9 mouse cellular contexts compared by ENCODE assay signal in the genomic region with DNA sequence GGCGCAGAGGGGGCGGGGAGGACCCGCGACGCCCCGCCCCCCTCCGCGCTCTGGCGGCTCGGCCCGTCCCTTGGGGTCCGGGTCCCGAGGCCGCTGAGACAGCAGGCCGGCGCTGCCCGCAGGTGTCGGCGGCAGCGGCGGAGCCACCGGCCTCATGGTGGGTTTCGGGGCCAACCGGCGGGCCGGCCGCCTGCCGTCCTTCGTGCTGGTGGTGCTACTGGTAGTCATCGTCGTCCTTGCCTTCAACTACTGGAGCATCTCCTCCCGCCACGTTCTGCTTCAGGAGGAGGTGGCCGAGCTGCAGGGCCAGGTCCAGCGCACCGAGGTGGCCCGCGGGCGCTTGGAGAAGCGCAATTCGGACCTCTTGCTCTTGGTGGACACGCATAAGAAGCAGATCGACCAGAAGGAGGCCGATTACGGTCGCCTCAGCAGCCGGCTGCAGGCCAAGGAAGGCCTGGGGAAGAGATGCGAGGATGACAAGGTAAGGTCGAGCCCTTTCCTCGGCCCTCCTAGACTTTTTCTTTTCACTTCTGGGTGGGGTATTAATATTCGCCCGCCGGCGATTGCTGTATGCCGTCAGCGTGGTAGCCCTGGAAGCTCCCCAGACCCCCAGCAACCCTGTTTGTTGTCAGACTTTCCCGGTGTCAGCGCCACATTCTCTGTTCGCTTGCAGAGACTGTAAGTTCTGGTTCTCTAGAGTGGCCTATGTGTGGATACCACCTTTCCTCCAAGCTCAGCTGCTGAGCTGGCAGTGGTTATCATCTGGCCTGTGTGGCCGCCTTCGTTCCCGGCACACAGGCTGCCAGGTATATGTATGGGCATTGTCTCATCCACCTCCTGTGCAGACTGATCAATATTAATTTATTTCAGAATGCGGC. TPM values are rescaled to one million over a fixed set of nuclear protein-coding genes. Genes with fewer than 3 reads are reported as not detected.
DNase-seq lines count a peak whose midpoint lies in the region; ATAC-seq and TF ChIP-seq lines count a peak whose summit lies in the region.
"Had no signal": no experiment of that assay in that cellular context is flagged by ENCODE, and none has a peak within 500 bp of the region (broad histone marks: within the 10 kb centered on the region; RNA-seq: fewer than 3 reads in every experiment).

No protein-coding gene starts in this region.

- H3K9me3 ChIP-seq in kidney, embryonic 16.5 days (ENCODE audit: low read length): no peaks in the 10 kb centered on the region
- H3K9me3 ChIP-seq in lung, postnatal 0 days (ENCODE audit: low read length): no peaks in the 10 kb centered on the region
- H3K9me3 ChIP-seq in stomach, postnatal 0 days (ENCODE audit: control insufficient read depth, low read length): no peaks in the 10 kb centered on the region

- TF ChIP-seq CTCF in C2C12 (IDR thresholded peaks at IDR 0.05; ENCODE audit: control insufficient read depth, insufficient read depth, insufficient read length): no peak
- TF ChIP-seq CTCF in lung, postnatal 0 days (IDR thresholded peaks at IDR 0.05): no peak; the same call in 1 of the 2 replicates
- TF ChIP-seq CTCF in stomach, postnatal 0 days (IDR thresholded peaks at IDR 0.05; ENCODE audit: low read depth): no peak

- peak; percentile 71 for ATAC-seq in kidney, embryonic 16.5 days (ENCODE audit: low FRiP score, low TSS enrichment)
- peak; percentile 46 for ATAC-seq in lung, postnatal 0 days
- no peak; the same call in 1 of the 2 replicates for ATAC-seq in stomach, postnatal 0 days (ENCODE audit: low FRiP score, low TSS enrichment)

- no peak for TF ChIP-seq EP300 in lung, postnatal 0 days (IDR thresholded peaks at IDR 0.05)
- TF ChIP-seq EP300 in stomach, postnatal 0 days (optimal IDR thresholded peaks at IDR 0.05): no peak

- no peaks in the 10 kb centered on the region for H3K79me3 ChIP-seq in C2C12 (ENCODE audit: low read depth)

- H3ac ChIP-seq in C2C12 (ENCODE audit: control insufficient read depth, insufficient read length, low read depth): peak overlapping the region; percentile 75

- H3K27ac ChIP-seq in kidney, embryonic 16.5 days (ENCODE audit: low read length): peak overlapping the region; percentile 51
- H3K27ac ChIP-seq in lung, postnatal 0 days (ENCODE audit: low read length): peak overlapping the region; percentile 74
- peak overlapping the region; percentile 65 for H3K27ac ChIP-seq in stomach, postnatal 0 days (replicated peaks)
- H3K27ac ChIP-seq: macrophage had no signal

- H3K79me2 ChIP-seq in C2C12 (ENCODE audit: control insufficient read depth, insufficient read depth): no peaks in the 10 kb centered on the region

- H3K4me1 ChIP-seq in kidney, embryonic 16.5 days (ENCODE audit: insufficient read depth, low read length): peaks cover 7% of the 10 kb centered on the region; the same call in 1 of the 2 replicates
- H3K4me1 ChIP-seq in lung, postnatal 0 days (ENCODE audit: insufficient read depth, low read depth, low read length): no peaks in the 10 kb centered on the region; the same call in none of the 2 replicates
- no peaks in the 10 kb centered on the region for H3K4me1 ChIP-seq in stomach, postnatal 0 days (replicated peaks; ENCODE audit: control insufficient read depth, insufficient read depth)

- no peaks in the 10 kb centered on the region for H3K36me3 ChIP-seq in C2C12 (ENCODE audit: control insufficient read depth, insufficient read depth)
- H3K36me3 ChIP-seq in kidney, embryonic 16.5 days (ENCODE audit: insufficient read depth, low read length): no peaks in the 10 kb centered on the region
- H3K36me3 ChIP-seq in lung, postnatal 0 days (ENCODE audit: insufficient read depth, low read length): no peaks in the 10 kb centered on the region
- no peaks in the 10 kb centered on the region for H3K36me3 ChIP-seq in stomach, postnatal 0 days (ENCODE audit: control insufficient read depth, insufficient read depth, low read length)

- H3K27me3 ChIP-seq in C2C12 (ENCODE audit: control insufficient read depth, insufficient read depth, insufficient read length): no peaks in the 10 kb centered on the region
- H3K27me3 ChIP-seq in kidney, embryonic 16.5 days (ENCODE audit: insufficient read depth, low read length): no peaks in the 10 kb centered on the region
- H3K27me3 ChIP-seq in lung, postnatal 0 days (replicated peaks; ENCODE audit: insufficient read depth, low read length): no peaks in the 10 kb centered on the region
- H3K27me3 ChIP-seq in stomach, postnatal 0 days (ENCODE audit: control insufficient read depth, insufficient read depth, low read length): no peaks in the 10 kb centered on the region

- peak overlapping the region; percentile 87 for H3K4me2 ChIP-seq in kidney, embryonic 16.5 days (replicated peaks; ENCODE audit: low read depth, low read length)
- peak overlapping the region; percentile 88 for H3K4me2 ChIP-seq in lung, postnatal 0 days (replicated peaks; ENCODE audit: low read depth, low read length)
- H3K4me2 ChIP-seq in stomach, postnatal 0 days (replicated peaks; ENCODE audit: low read depth): peak overlapping the region; percentile 96

- H3K9ac ChIP-seq in kidney, embryonic 16.5 days (replicated peaks; ENCODE audit: low read length): peak overlapping the region; percentile 90
- peak overlapping the region; percentile 69 for H3K9ac ChIP-seq in lung, postnatal 0 days (replicated peaks; ENCODE audit: low read depth)
- H3K9ac ChIP-seq in stomach, postnatal 0 days (ENCODE audit: low read length): peak overlapping the region; percentile 76

- H3K4me3 ChIP-seq in C2C12 (ENCODE audit: insufficient read depth, poor library complexity, severe bottlenecking): peak overlapping the region; percentile 57
- H3K4me3 ChIP-seq in kidney, embryonic 16.5 days (ENCODE audit: low read length): peak overlapping the region; percentile 89
- peak overlapping the region; percentile 70 for H3K4me3 ChIP-seq in lung, postnatal 0 days (ENCODE audit: low read depth, low read length)
- H3K4me3 ChIP-seq in stomach, postnatal 0 days (ENCODE audit: low read depth, low read length): peak overlapping the region; percentile 77

- WGBS in kidney, embryonic 16.5 days: under 1% methylated on average over 60 of the region's 63 CpGs
- 2% methylated on average over 57 of the region's 63 CpGs for WGBS in lung, postnatal 0 days
- WGBS in stomach, postnatal 0 days: under 1% methylated on average over 59 of the region's 63 CpGs

- peak; percentile 13 to 32 for DNase-seq in heart, adult 18-20 months
- no peak for DNase-seq in heart, postnatal 4 days
- DNase-seq in cerebellum, adult 18-20 months: peak; percentile 53 to 69
- DNase-seq in frontal cortex, postnatal 25 days (ENCODE audit: low spot score in 2 of 2): peak; percentile 27 to 39
- DNase-seq in lung, postnatal 0 days (ENCODE audit: low spot score): no peak
- peak; percentile 27 for DNase-seq in stomach, postnatal 0 days (ENCODE audit: low spot score)

TF ChIP-seq in C2C12, 6 proteins besides CTCF, POLR2A, EP300 and RAD21:
- TF ChIP-seq USF1 (IDR thresholded peaks at IDR 0.05; ENCODE audit: low read depth): no peak
- TF ChIP-seq MYOD1 (IDR thresholded peaks at IDR 0.05; ENCODE audit: control insufficient read depth, insufficient read length, low read depth): no peak
- no peak for TF ChIP-seq CEBPB (IDR thresholded peaks at IDR 0.05; ENCODE audit: low read depth)
- no peak for TF ChIP-seq MYOG (IDR thresholded peaks at IDR 0.05; ENCODE audit: control insufficient read depth, extremely low read depth, insufficient read length)
- TF ChIP-seq MAX (IDR thresholded peaks at IDR 0.05): no peak
- no peak for TF ChIP-seq FOSL1 (IDR thresholded peaks at IDR 0.05; ENCODE audit: insufficient read depth, low read length, poor library complexity, severe bottlenecking)

RNA-seq across cellular contexts. Expression of a gene that starts 0.5 kb away (rescaled TPM):
- total RNA-seq in heart, adult 18-20 months (2021): 10 to 100 TPM in 1 of 2 experiments, 1 to 10 TPM in 1; 8.9 to 12.7 TPM
- total RNA-seq in heart, postnatal 4 days (2021): 10 to 100 TPM; 28.7 to 30.0 TPM
- polyA plus RNA-seq in C2C12 (2012; fragmentation: generic; extraction: Trizol): 5.0 TPM
- polyA plus RNA-seq in kidney, embryonic 16.5 days (2015; fragmentation: Nextera tagmentation; extraction: Ambion mirVana): 15.0 and 20.2 TPM in 2 replicates
- polyA plus RNA-seq in lung, postnatal 0 days (2015; fragmentation: Nextera tagmentation; extraction: Ambion mirVana): 19.7 and 24.3 TPM in 2 replicates
- polyA plus RNA-seq in stomach, postnatal 0 days (2015; fragmentation: Nextera tagmentation; extraction: Ambion mirVana): 10.5 and 15.7 TPM in 2 replicates

Comparison
In these comparisons a context has a peak if more than half of its experiments do, and no peak if none do; other contexts are left out.
1. DNase-seq: peak in heart, adult 18-20 months (2 of 2), cerebellum, adult 18-20 months (2 of 2), frontal cortex, postnatal 25 days (2 of 2) and stomach, postnatal 0 days (single experiment); none in heart, postnatal 4 days (single experiment) and lung, postnatal 0 days (single experiment).
2. Peak in every context shown above with its lines, with median percentiles within 50 percentile points of each other: H3K4me3 ChIP-seq, H3K27ac ChIP-seq, H3K4me2 ChIP-seq and H3K9ac ChIP-seq.